Mouse (Mus musculus): Measurements from ENCODE around the gene Dpt. TPM values are rescaled to one million over a fixed set of nuclear protein-coding genes. Genes with fewer than 3 reads are reported as not detected.

Dpt gene
- polyA plus RNA-seq (2012; rRNA removed): 1.5 and 7.7 TPM in 2 replicates

GRCm38 (mm10) chr1:164796471-164796870 is at the start of gene Dpt:
Dpt (plus strand) TSS chr1:164796644.

Other genes with a start within 250 kb of the Dpt start
- not detected in 2 replicates for gene Xcl1, start 138.9 kb downstream of the Dpt start, polyA plus RNA-seq (2012; rRNA removed)

All from central nervous system, embryonic 14 days (tissue).